Mouse (Mus musculus): ENCODE data around the gene Rnf152. TPM values are rescaled to one million over a fixed set of nuclear protein-coding genes. Genes with fewer than 3 reads are reported as not detected.

Rnf152 gene
- polyA plus RNA-seq (2012; rRNA removed): 0.43 and 0.84 TPM in 2 replicates

DNA sequence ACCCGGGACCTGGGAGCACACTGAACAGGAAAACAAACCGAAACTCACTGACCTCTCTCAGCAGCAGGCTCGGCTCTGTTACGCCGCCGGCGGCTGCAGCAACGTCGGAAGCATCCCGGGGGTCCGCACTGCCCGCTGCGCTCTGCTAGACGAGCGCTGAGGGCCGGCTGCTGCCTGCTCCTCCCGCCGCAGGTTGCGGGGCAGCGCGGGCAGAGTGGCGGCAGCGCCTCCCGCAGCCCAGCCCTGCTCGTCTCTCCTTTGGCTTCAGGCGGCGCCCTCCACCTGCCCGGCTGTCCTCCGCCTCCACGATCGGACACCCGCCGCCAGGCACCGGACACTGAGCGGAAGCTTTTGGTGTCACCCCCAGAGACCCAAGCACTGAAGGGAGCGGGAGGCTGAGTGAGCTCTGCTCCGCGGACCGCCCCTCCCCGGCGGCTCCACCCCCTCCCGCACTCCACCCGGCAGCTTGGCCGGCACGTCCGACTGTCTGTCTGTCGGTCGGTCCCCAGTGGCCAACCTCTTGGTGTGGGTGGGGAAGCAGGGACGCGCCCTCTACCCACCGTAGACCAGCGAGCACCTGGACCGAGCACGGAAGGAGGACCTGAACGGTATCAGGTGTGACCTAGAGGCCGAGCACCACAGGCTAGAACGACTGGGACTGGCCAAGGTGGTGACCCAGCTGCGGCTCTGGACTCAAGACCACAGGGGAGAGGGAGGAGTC, at the start of gene Rnf152:
Gene Rnf152, minus strand, starts transcription at position 420 of the 721 bp plus-strand sequence.

